Mouse (Mus musculus) G1E (cell line): ENCODE results near the gene Mas1.

ENCODE experiments used
- CTCF ChIP-seq: IDR thresholded peaks from 2 replicates; pipeline ENCODE4 v1.5.1; 2012; ENCODE audit warnings: low read depth, low read length, inconsistent platforms, mixed read lengths
- GATA1 ChIP-seq: IDR thresholded peaks from 2 replicates; pipeline ENCODE4 v1.6.1; 2012; ENCODE audit warnings: borderline replicate concordance, low read length, inconsistent platforms, mixed read lengths
- GATA2 ChIP-seq: IDR thresholded peaks from 2 replicates; pipeline ENCODE4 v1.6.1; 2012; ENCODE audit warnings: low read depth, low read length, inconsistent platforms, borderline replicate concordance
- TAL1 ChIP-seq: conservative IDR thresholded peaks from 2 replicates; pipeline ENCODE4 v1.6.1; 2012; ENCODE audit warnings: low read depth, low read length, inconsistent platforms, mixed read lengths

- no peak for TF ChIP-seq CTCF
- TF ChIP-seq GATA1: no peak
- TF ChIP-seq TAL1: no peak
- no peak for TF ChIP-seq GATA2
Observed at GRCm38 (mm10) chr17:12857395-12857794, 10.5 kb downstream of the Mas1 start.
